Mouse (Mus musculus): ENCODE measurements around the gene Gng12. TPM values are rescaled to one million over a fixed set of nuclear protein-coding genes. Genes with fewer than 3 reads are reported as not detected.
"Not testable (repeated sequence)": the region's sequence is repeated elsewhere in the genome, so short reads cannot be mapped to it uniquely, and the experiment has no call there.

The Gng12 gene
- polyA plus RNA-seq (2016; fragmentation: Nextera tagmentation; extraction: Ambion mirVana): 46.8 and 55.8 TPM in 2 replicates

GRCm38 (mm10) chr6:66896119-66896920 lies at the start of gene Gng12:
Gene Gng12, plus strand, starts transcription at chr6:66896397.
- Histone ChIP-seq H3K9me3 (no peaks in the 10 kb centered on the region), H3K27me3 (ENCODE audit: insufficient read depth, poor library complexity, severe bottlenecking) (peaks cover 3% of the 10 kb centered on the region; the same call in 1 of the 2 replicates), H3K27ac (peak within 1 kb of the TSS; percentile 89), H3K36me3 (no peaks in the 10 kb centered on the region), H3K4me3 (peak within 1 kb of the TSS; percentile 85), H3K4me1 (replicated peaks) (peaks cover 16% of the 10 kb centered on the region)
- peak; percentile 76 for DNase-seq (ENCODE audit: low spot score)
- WGBS: under 1% methylated on average over 98 of the region's 98 CpGs

DNA sequence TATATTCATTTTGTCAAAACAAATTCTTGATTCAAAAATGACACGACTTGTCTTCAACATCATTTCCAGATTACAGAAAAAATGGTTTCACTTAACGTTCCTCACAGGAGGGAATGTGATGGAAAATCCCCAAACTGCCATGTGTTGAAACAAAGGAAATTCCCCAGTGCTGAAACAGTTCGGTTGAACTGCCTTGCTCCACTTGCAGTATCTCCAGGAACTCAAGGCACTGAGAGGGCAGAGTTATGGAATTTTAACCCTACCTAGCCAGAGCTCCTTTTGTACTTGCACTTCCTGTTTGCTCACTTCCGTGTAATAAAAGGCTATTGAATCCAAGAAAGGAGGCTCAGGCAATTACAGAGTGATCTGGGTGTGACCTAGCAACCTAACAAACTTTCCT lies 47.3 kb upstream of the Gng12 start:
- H3K4me1 ChIP-seq (replicated peaks): no peaks in the 10 kb centered on the region
- WGBS: 56% methylated on average over 4 of the region's 4 CpGs
- H3K27me3 ChIP-seq (ENCODE audit: insufficient read depth, poor library complexity, severe bottlenecking): no peaks in the 10 kb centered on the region
- no peak overlapping the region for H3K4me3 ChIP-seq
- DNase-seq (ENCODE audit: low spot score): no peak
- no peaks in the 10 kb centered on the region for H3K9me3 ChIP-seq
- no peaks in the 10 kb centered on the region for H3K36me3 ChIP-seq
- no peak overlapping the region for H3K27ac ChIP-seq

- H3K4me3 ChIP-seq: no peak overlapping the region
- H3K27ac ChIP-seq: no peak overlapping the region
- no peak for DNase-seq (ENCODE audit: low spot score)
- H3K36me3 ChIP-seq: no peaks in the 10 kb centered on the region
- H3K4me1 ChIP-seq (replicated peaks): no peaks in the 10 kb centered on the region
- no peaks in the 10 kb centered on the region for H3K27me3 ChIP-seq (ENCODE audit: insufficient read depth, poor library complexity, severe bottlenecking)
- no peaks in the 10 kb centered on the region for H3K9me3 ChIP-seq
These were observed 40.0 kb upstream of the Gng12 start for GRCm38 (mm10) chr6:66856236-66856635.

DNA sequence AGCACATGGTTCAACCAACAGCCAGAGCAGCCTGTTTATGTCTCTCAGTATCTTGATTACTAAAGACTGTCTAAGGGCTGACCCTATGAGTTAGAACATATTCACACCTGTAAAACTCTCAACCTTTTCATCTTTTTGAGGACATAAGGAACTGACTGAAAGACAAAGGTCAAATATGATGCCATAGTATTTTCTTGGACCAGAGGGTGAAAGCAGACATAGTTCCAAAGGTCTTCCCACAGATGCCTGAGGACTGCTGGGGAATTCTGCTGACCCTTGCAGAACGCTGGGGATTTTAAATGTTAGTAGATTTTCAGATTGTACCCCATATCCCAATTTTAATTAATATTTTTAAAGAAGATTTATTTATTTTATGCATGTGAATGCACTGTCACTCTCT lies 37.8 kb upstream of the Gng12 start:
- 89% methylated on average over 1 of the region's 1 CpGs for WGBS
- no peaks in the 10 kb centered on the region for H3K27me3 ChIP-seq (ENCODE audit: insufficient read depth, poor library complexity, severe bottlenecking)
- DNase-seq (ENCODE audit: low spot score): no peak
- no peaks in the 10 kb centered on the region for H3K36me3 ChIP-seq
- H3K9me3 ChIP-seq: no peaks in the 10 kb centered on the region
- H3K4me1 ChIP-seq (replicated peaks): no peaks in the 10 kb centered on the region
- no peak overlapping the region for H3K27ac ChIP-seq
- H3K4me3 ChIP-seq: no peak overlapping the region

- Histone ChIP-seq H3K27ac (no peak overlapping the region), H3K4me3 (no peak overlapping the region), H3K9me3 (no peaks in the 10 kb centered on the region), H3K27me3 (ENCODE audit: insufficient read depth, poor library complexity, severe bottlenecking) (no peaks in the 10 kb centered on the region), H3K4me1 (replicated peaks) (no peaks in the 10 kb centered on the region), H3K36me3 (no peaks in the 10 kb centered on the region)
- DNase-seq (ENCODE audit: low spot score): no peak
These were observed 36.8 kb upstream of the Gng12 start for GRCm38 (mm10) chr6:66859391-66859790.

GRCm38 (mm10) chr6:66864463-66864862 lies 31.7 kb upstream of the Gng12 start:
- H3K4me3 ChIP-seq: no peak overlapping the region
- H3K4me1 ChIP-seq (replicated peaks): no peaks in the 10 kb centered on the region
- no peak for DNase-seq (ENCODE audit: low spot score)
- H3K27ac ChIP-seq: no peak overlapping the region
- no peaks in the 10 kb centered on the region for H3K36me3 ChIP-seq
- H3K27me3 ChIP-seq (ENCODE audit: insufficient read depth, poor library complexity, severe bottlenecking): no peaks in the 10 kb centered on the region
- H3K9me3 ChIP-seq: no peaks in the 10 kb centered on the region
- 82% methylated on average over 2 of the region's 2 CpGs for WGBS

- Histone ChIP-seq H3K4me1 (replicated peaks) (no peaks in the 10 kb centered on the region), H3K36me3 (no peaks in the 10 kb centered on the region), H3K27me3 (ENCODE audit: insufficient read depth, poor library complexity, severe bottlenecking) (no peaks in the 10 kb centered on the region), H3K27ac (no peak overlapping the region), H3K4me3 (no peak overlapping the region), H3K9me3 (no peaks in the 10 kb centered on the region)
- WGBS: 99% methylated on average over 1 of the region's 1 CpGs
- no peak for DNase-seq (ENCODE audit: low spot score)
These were observed 29.9 kb upstream of the Gng12 start for GRCm38 (mm10) chr6:66866295-66866694.

GRCm38 (mm10) chr6:66877048-66877447 lies 19.1 kb upstream of the Gng12 start:
- H3K4me1 ChIP-seq (replicated peaks); H3K4me3 ChIP-seq; H3K27me3 ChIP-seq (ENCODE audit: insufficient read depth, poor library complexity, severe bottlenecking); H3K36me3 ChIP-seq; H3K9me3 ChIP-seq; H3K27ac ChIP-seq; DNase-seq (ENCODE audit: low spot score): not testable (repeated sequence)
- WGBS: 93% methylated on average over 13 of the region's 13 CpGs

- Histone ChIP-seq H3K36me3 (no peaks in the 10 kb centered on the region), H3K9me3 (no peaks in the 10 kb centered on the region), H3K4me3 (no peak overlapping the region), H3K27ac (no peak overlapping the region), H3K27me3 (ENCODE audit: insufficient read depth, poor library complexity, severe bottlenecking) (no peaks in the 10 kb centered on the region), H3K4me1 (replicated peaks) (no peaks in the 10 kb centered on the region)
- 90% methylated on average over 3 of the region's 3 CpGs for WGBS
- DNase-seq (ENCODE audit: low spot score): no peak
These were observed 5.6 kb upstream of the Gng12 start for GRCm38 (mm10) chr6:66890349-66891158.

- peaks cover 3% of the 10 kb centered on the region; the same call in 1 of the 2 replicates for H3K27me3 ChIP-seq (ENCODE audit: insufficient read depth, poor library complexity, severe bottlenecking)
- no peaks in the 10 kb centered on the region for H3K36me3 ChIP-seq
- peaks cover 16% of the 10 kb centered on the region for H3K4me1 ChIP-seq (replicated peaks)
- DNase-seq (ENCODE audit: low spot score): no peak
- WGBS: 87% methylated on average over 5 of the region's 5 CpGs
- no peak overlapping the region for H3K4me3 ChIP-seq
- no peak overlapping the region for H3K27ac ChIP-seq
- no peaks in the 10 kb centered on the region for H3K9me3 ChIP-seq
These were observed 2.2 kb upstream of the Gng12 start for GRCm38 (mm10) chr6:66893950-66894349.

GRCm38 (mm10) chr6:66894999-66895398 lies 1.2 kb upstream of the Gng12 start:
- Histone ChIP-seq H3K27ac (no peak overlapping the region), H3K27me3 (ENCODE audit: insufficient read depth, poor library complexity, severe bottlenecking) (peaks cover 3% of the 10 kb centered on the region; the same call in 1 of the 2 replicates), H3K4me3 (no peak overlapping the region), H3K36me3 (no peaks in the 10 kb centered on the region), H3K9me3 (no peaks in the 10 kb centered on the region), H3K4me1 (replicated peaks) (peaks cover 16% of the 10 kb centered on the region)
- DNase-seq (ENCODE audit: low spot score): no peak
- WGBS: 69% methylated on average over 1 of the region's 1 CpGs

GRCm38 (mm10) chr6:66896921-66897645 lies 886 bp downstream of the Gng12 start:
- peak; percentile 44 for DNase-seq (ENCODE audit: low spot score)
- H3K27me3 ChIP-seq (ENCODE audit: insufficient read depth, poor library complexity, severe bottlenecking): peaks cover 3% of the 10 kb centered on the region; the same call in 1 of the 2 replicates
- peak overlapping the region; percentile 85 for H3K4me3 ChIP-seq
- H3K4me1 ChIP-seq (replicated peaks): peaks cover 16% of the 10 kb centered on the region
- H3K36me3 ChIP-seq: no peaks in the 10 kb centered on the region
- H3K27ac ChIP-seq: peak overlapping the region; percentile 89
- 4% methylated on average over 25 of the region's 25 CpGs for WGBS
- H3K9me3 ChIP-seq: no peaks in the 10 kb centered on the region
